Mouse (Mus musculus): ENCODE measurements around the gene Arl15.

GRCm38 (mm10) chr13:113846413-113846812 lies 52.1 kb downstream of the Arl15 start:
- TF ChIP-seq CTCF (IDR thresholded peaks at IDR 0.05; ENCODE audit: extremely low read depth, insufficient read depth, insufficient read length, insufficient replicate concordance) (no peak), POLR2A (IDR thresholded peaks at IDR 0.05; ENCODE audit: low read depth, low read length) (no peak)
